Mouse (Mus musculus) olfactory bulb, adult 2 months (tissue): ENCODE data around the gene Sik2.

Experiments used
- CTCF ChIP-seq: fragments of 200-500 bp; IDR thresholded peaks from 2 replicates; pipeline ENCODE4 v1.5.1; 2012; ENCODE audit warnings: low read depth, mild to moderate bottlenecking, low read length, moderate library complexity; ENCODE audit not compliant: insufficient read depth
- POLR2A ChIP-seq: fragments of 200-500 bp; IDR thresholded peaks from 2 replicates; pipeline ENCODE4 v1.6.1; 2012; ENCODE audit warnings: mild to moderate bottlenecking, low read depth, low read length, moderate library complexity; ENCODE audit not compliant: insufficient read depth

GRCm38 (mm10) chr9:51008068-51008840, 619 bp downstream of the Sik2 start:
- TF ChIP-seq CTCF (no peak), POLR2A (no peak)
